Mouse (Mus musculus): ENCODE results near the gene Gm9945. TPM values are rescaled to one million over a fixed set of nuclear protein-coding genes. Genes with fewer than 3 reads are reported as not detected.

Gm9945 gene
- polyA plus RNA-seq, 1 experiment = 0.15 TPM

GRCm38 (mm10) chr11:53453031-53453430, 26.9 kb upstream of the Gm9945 start:
- no peak for TF ChIP-seq GATA1 (IDR thresholded peaks at IDR 0.05; ENCODE audit: low read length)

- no peak for TF ChIP-seq GATA1 (IDR thresholded peaks at IDR 0.05; ENCODE audit: low read length)
Measured at GRCm38 (mm10) chr11:53456474-53457371, 23.2 kb upstream of the Gm9945 start, which contains the start of the genes Gm10447 and Shroom1. Gene Gm10447 (minus strand): TSS chr11:53457110. Gene Shroom1 (plus strand): TSS chr11:53457205.

GRCm38 (mm10) chr11:53457372-53457954, 22.5 kb upstream of the Gm9945 start:
- TF ChIP-seq GATA1 (IDR thresholded peaks at IDR 0.05; ENCODE audit: low read length) = no peak

- no peak for TF ChIP-seq GATA1 (IDR thresholded peaks at IDR 0.05; ENCODE audit: low read length)
Measured at GRCm38 (mm10) chr11:53458996-53459395, 21.0 kb upstream of the Gm9945 start.

- TF ChIP-seq GATA1 (IDR thresholded peaks at IDR 0.05; ENCODE audit: low read length) = no peak
Measured at GRCm38 (mm10) chr11:53460192-53460591, 19.8 kb upstream of the Gm9945 start.

- no peak for TF ChIP-seq GATA1 (IDR thresholded peaks at IDR 0.05; ENCODE audit: low read length)
Measured at GRCm38 (mm10) chr11:53461727-53462126, 18.2 kb upstream of the Gm9945 start.

- TF ChIP-seq GATA1 (IDR thresholded peaks at IDR 0.05; ENCODE audit: low read length) = no peak
Measured at GRCm38 (mm10) chr11:53463551-53464424, 16.2 kb upstream of the Gm9945 start.

DNA sequence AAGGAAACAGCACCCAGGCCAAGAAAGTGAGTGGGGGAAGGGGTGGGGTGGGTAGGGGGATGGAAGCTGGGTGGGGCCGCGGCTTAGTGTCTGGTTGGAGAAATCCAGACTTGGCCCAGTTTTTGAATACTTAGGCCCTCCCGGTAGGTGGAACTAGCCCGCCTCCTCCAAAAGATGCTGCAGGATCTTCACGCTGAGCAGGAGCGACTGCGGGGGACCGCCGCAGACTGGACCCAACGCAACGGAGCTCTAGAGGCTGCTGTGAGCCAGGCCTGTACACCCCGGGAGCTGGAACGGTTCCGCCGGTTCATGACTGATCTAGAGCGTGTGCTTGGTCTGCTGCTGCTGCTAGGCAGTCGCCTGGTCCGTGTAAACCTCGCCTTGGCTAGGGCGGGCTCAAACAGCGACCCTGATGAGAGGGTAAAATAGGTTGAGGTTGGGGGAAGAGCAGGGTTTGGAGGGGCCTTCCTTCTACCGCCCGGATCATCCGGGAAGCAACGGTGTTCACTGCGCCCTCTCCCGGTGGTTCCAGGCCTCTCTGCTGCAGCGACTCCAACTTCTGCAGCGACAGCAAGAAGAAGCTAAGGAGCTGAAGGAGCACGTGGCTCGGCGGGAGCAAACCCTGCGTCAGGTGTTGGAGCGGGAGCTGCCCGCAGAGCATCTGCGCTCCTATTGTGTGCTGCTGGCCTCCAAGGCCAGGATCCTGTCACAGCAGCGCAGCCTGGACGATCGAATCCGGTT, 13.6 kb upstream of the Gm9945 start:
- no peak for TF ChIP-seq GATA1 (IDR thresholded peaks at IDR 0.05; ENCODE audit: low read length)

DNA sequence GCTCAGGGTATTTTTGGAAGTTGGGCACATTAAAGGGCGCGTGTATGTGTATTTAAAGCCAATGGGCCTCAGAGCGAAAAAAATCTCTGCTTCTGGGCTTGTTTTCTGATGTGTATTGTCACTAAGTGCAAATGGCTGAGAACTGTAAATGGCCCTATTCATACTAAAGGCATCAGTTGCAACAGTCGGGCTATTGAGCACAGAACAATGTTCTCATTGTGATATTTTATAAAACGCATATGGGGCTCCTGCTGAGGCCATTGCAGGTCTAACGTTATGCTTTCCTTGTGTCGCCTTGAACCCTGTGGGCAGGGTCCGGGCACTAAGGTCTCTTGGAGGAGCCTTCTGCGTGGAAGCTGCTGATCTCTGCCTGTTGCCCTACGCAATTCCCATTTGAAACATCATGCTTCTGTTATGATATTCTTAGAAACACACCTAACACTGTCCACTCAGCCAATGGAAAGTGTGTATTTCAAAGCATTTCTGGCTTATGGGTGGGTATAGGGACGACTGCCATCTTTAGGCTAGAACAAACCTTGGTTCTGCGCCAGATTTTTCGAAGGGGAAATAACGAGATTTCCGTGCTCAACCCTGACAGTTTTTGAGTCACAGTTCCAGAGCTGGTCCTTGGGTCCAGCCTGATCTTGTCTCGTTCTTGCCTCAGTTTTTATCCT, 10.5 kb upstream of the Gm9945 start:
- TF ChIP-seq GATA1 (IDR thresholded peaks at IDR 0.05; ENCODE audit: low read length) = no peak

DNA sequence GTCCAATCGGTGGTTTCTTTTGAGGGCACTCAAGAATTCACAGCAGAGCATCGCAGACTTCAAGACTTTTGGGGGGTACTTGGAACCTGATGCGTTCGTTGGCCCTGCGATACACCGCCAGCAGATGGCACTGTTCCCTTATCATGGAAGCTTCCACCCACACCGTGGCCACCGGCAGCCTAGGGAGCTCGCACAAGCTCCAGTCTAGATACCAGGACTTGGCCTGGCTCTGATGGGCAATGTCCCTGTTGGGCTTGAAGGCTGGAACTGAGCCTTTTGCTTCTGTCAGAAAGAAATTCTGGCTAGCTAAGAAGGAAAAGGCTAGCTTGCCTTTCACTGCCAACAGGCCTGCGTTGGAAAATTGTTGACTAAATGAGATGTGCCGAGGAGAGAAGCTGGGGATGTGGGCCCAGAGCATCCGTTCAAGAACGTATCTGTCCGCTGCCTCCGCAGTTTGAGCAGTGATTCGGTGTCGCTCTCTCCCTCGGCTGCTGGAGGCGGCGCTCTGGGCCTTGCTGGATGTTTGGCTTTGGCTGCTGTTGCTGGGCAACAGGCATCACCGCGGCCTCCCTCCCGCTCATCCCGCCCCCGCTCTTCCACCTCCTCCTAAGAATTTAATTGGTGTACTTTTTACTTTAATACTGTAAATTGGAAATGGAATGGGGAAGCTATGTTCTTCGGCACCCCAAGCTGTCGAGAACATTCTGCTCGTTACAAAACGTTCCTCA, 9.8 kb upstream of the Gm9945 start, which contains the start of gene Gm9837:
Gm9837 (minus strand) TSS at position 512 of the 728 bp plus-strand sequence.
- no peak for TF ChIP-seq GATA1 (IDR thresholded peaks at IDR 0.05; ENCODE audit: low read length)

DNA sequence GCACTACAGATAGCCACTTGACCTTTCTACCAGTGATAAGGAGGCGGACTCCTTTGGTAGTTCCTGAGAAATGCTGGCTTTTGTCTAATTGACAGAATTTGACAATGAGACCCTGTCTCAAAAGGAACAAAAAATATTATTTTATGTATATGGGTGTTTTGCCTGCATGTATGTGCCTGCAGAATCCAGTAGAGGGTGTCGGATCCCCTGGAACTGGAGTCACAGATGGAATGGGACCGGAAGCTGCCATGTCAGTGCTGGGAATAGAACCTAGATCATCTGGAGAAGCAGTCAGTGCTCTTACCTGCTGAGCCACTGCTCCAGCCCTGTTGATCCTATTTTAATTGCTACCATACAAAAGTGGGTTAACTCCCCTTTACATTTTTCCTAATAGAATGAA, 7.3 kb upstream of the Gm9945 start:
- no peak for TF ChIP-seq GATA1 (IDR thresholded peaks at IDR 0.05; ENCODE audit: low read length)

GRCm38 (mm10) chr11:53475620-53476019, 4.3 kb upstream of the Gm9945 start:
- TF ChIP-seq GATA1 (IDR thresholded peaks at IDR 0.05; ENCODE audit: low read length) = no peak

DNA sequence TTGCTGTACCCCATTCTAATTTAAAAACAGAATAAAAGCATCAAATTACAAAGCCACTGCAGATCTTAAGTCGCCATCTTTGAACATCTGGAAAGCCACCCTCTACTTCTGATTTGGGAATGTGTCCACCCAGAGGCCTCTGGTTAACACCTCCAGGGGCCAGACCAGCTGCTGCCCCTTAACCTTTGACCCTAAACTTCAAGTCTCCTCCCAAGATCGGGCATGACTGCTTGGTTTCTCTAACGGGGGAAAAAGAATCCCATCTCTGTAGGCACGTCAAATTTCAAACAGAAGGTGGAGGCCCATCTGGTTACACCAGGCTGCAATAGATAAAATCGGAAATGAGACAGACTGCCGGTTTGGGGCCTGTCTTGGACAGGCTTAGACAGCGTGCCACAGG, 2.1 kb upstream of the Gm9945 start:
- no peak for TF ChIP-seq GATA1 (IDR thresholded peaks at IDR 0.05; ENCODE audit: low read length)

Measured in G1E-ER4 (cell line).